23 mouse cellular contexts compared by ENCODE assay signal in genomic region chr11:68835034-68835433, GRCm38 (mm10). TPM values are rescaled to one million over a fixed set of nuclear protein-coding genes. Genes with fewer than 3 reads are reported as not detected.
DNase-seq lines count a peak whose midpoint lies in the region; ATAC-seq and TF ChIP-seq lines count a peak whose summit lies in the region.
"Had no signal": no experiment of that assay in that cellular context is flagged by ENCODE, and none has a peak within 500 bp of the region (broad histone marks: within the 10 kb centered on the region; RNA-seq: fewer than 3 reads in every experiment).

No protein-coding gene starts in this region.

- ATAC-seq in intestine, postnatal 0 days = no peak
- ATAC-seq in intestine, embryonic 15.5 days = no peak
- ATAC-seq: CD4-positive, CD25-positive, alpha-beta regulatory T cell, adult 4 months; forebrain, embryonic 13.5 days; forebrain, embryonic 15.5 days; forebrain, postnatal 0 days had no signal

- no peaks in the 10 kb centered on the region for H3K27me3 ChIP-seq in intestine, postnatal 0 days (replicated peaks; ENCODE audit: control insufficient read depth, insufficient read depth, low read length)
- no peaks in the 10 kb centered on the region for H3K27me3 ChIP-seq in intestine, embryonic 15.5 days (replicated peaks)
- H3K27me3 ChIP-seq in MEL (ENCODE audit: control insufficient read depth in 1 of 2, insufficient read depth in 2 of 2, low read length in 2 of 2) = no peaks in the 10 kb centered on the region
- H3K27me3 ChIP-seq: CH12.LX; embryonic facial prominence, embryonic 12.5 days; forebrain, embryonic 13.5 days; forebrain, embryonic 15.5 days had no signal

- peak overlapping the region; percentile 41; the same call in 1 of the 2 replicates for H3K27ac ChIP-seq in intestine, postnatal 0 days (ENCODE audit: low read depth, low read length)
- H3K27ac ChIP-seq in intestine, embryonic 15.5 days = no peak overlapping the region
- peak overlapping the region; percentile 87 for H3K27ac ChIP-seq in MEL (ENCODE audit: control insufficient read depth, low read depth, low read length)
- H3K27ac ChIP-seq: embryonic facial prominence, embryonic 10.5 days; embryonic facial prominence, embryonic 12.5 days; forebrain, embryonic 13.5 days; forebrain, embryonic 15.5 days had no signal

- H3K4me1 ChIP-seq in intestine, postnatal 0 days (replicated peaks; ENCODE audit: control insufficient read depth, insufficient read depth, low read length) = no peaks in the 10 kb centered on the region
- no peaks in the 10 kb centered on the region for H3K4me1 ChIP-seq in intestine, embryonic 15.5 days (replicated peaks)
- peaks cover 40 to 48% of the 10 kb centered on the region in 2 experiments for H3K4me1 ChIP-seq in MEL (ENCODE audit: control insufficient read depth in 1 of 2, insufficient read depth in 2 of 2, low read length in 2 of 2)
- H3K4me1 ChIP-seq: embryonic facial prominence, embryonic 10.5 days; embryonic facial prominence, embryonic 12.5 days; forebrain, embryonic 13.5 days; forebrain, embryonic 15.5 days had no signal

- H3K9ac ChIP-seq in intestine, postnatal 0 days (ENCODE audit: low read depth, low read length) = no peak overlapping the region
- H3K9ac ChIP-seq in intestine, embryonic 15.5 days = no peak overlapping the region
- H3K9ac ChIP-seq in MEL (ENCODE audit: control insufficient read depth, low read depth, low read length, poor library complexity, severe bottlenecking) = peak overlapping the region; percentile 19; the same call in 1 of the 2 replicates
- H3K9ac ChIP-seq: embryonic facial prominence, embryonic 12.5 days; forebrain, embryonic 13.5 days; forebrain, embryonic 15.5 days; forebrain, postnatal 0 days had no signal

- no peak for TF ChIP-seq CTCF in intestine, postnatal 0 days (IDR thresholded peaks at IDR 0.05; ENCODE audit: low read depth)
- TF ChIP-seq CTCF in MEL (IDR thresholded peaks at IDR 0.05 in 2 of 3, conservative IDR thresholded peaks at IDR 0.05 in 1 of 3; ENCODE audit: control insufficient read depth in 1 of 3, insufficient read depth in 1 of 3, low read depth in 2 of 3, low read length in 3 of 3, poor library complexity in 1 of 3, severe bottlenecking in 1 of 3) = no peak

- H3K9me3 ChIP-seq in intestine, postnatal 0 days (ENCODE audit: control insufficient read depth) = no peaks in the 10 kb centered on the region
- no peaks in the 10 kb centered on the region for H3K9me3 ChIP-seq in intestine, embryonic 15.5 days
- no peaks in the 10 kb centered on the region for H3K9me3 ChIP-seq in MEL (replicated peaks; ENCODE audit: insufficient read depth, low read length)
- H3K9me3 ChIP-seq: embryonic facial prominence, embryonic 10.5 days; embryonic facial prominence, embryonic 12.5 days; forebrain, embryonic 13.5 days; forebrain, embryonic 15.5 days; G1E had no signal

- H3K36me3 ChIP-seq in intestine, postnatal 0 days (ENCODE audit: control insufficient read depth, insufficient read depth) = peaks cover 65% of the 10 kb centered on the region
- peaks cover 33% of the 10 kb centered on the region for H3K36me3 ChIP-seq in intestine, embryonic 15.5 days
- peaks cover 56 to 61% of the 10 kb centered on the region in 2 experiments for H3K36me3 ChIP-seq in MEL (ENCODE audit: control insufficient read depth in 1 of 2, insufficient read depth in 2 of 2, low read length in 2 of 2)

- DNase-seq in 416B (ENCODE audit: low read depth) (peak; percentile 22), MEL (ENCODE audit: low read depth, low spot score) (no peak)
- DNase-seq in cerebellum, postnatal 10 days = no peak
- DNase-seq: adrenal gland, adult 2 months; adrenal gland, postnatal 10 days; adrenal gland, postnatal 25 days; B cell, adult 2 months; cerebellum, adult 11 months; cerebellum, adult 18-20 months; cerebellum, adult 8-10 months; cerebellum, adult 9-11 months; cerebellum, postnatal 25 days; forebrain, postnatal 0 days had no signal

- 88% methylated on average over 3 of the region's 3 CpGs for WGBS in intestine, postnatal 0 days
- 85% methylated on average over 3 of the region's 3 CpGs for WGBS in intestine, embryonic 15.5 days

- peaks cover 2% of the 10 kb centered on the region for H3K79me2 ChIP-seq in MEL (ENCODE audit: control insufficient read depth, insufficient read depth, low read length, poor library complexity)

- no peak overlapping the region for H3K4me2 ChIP-seq in intestine, postnatal 0 days (replicated peaks; ENCODE audit: low read depth)
- H3K4me2 ChIP-seq in intestine, embryonic 15.5 days (replicated peaks) = no peak overlapping the region
- H3K4me2 ChIP-seq: embryonic facial prominence, embryonic 12.5 days; forebrain, embryonic 13.5 days; forebrain, embryonic 15.5 days had no signal

- no peak overlapping the region for H3K4me3 ChIP-seq in intestine, postnatal 0 days (ENCODE audit: low read depth, low read length)
- H3K4me3 ChIP-seq in intestine, embryonic 15.5 days (replicated peaks) = no peak overlapping the region
- H3K4me3 ChIP-seq in MEL (ENCODE audit: control insufficient read depth in 1 of 2, insufficient read depth in 1 of 2, low read depth in 2 of 2, low read length in 2 of 2) = no peak overlapping the region
- H3K4me3 ChIP-seq: embryonic facial prominence, embryonic 10.5 days; embryonic facial prominence, embryonic 12.5 days; forebrain, embryonic 13.5 days; forebrain, embryonic 15.5 days had no signal

- TF ChIP-seq EP300 in MEL (IDR thresholded peaks at IDR 0.05; ENCODE audit: low read depth in 1 of 2, low read length in 2 of 2) = peak; percentile 70 to 73

- TF ChIP-seq POLR2A in MEL (IDR thresholded peaks at IDR 0.05; ENCODE audit: control insufficient read depth in 1 of 2, insufficient read depth in 1 of 2, low read depth in 1 of 2, low read length in 2 of 2, poor library complexity in 1 of 2) = no peak

- no peak for TF ChIP-seq RAD21 in MEL (IDR thresholded peaks at IDR 0.05; ENCODE audit: low read depth, low read length)

TF ChIP-seq in MEL, 35 proteins besides CTCF, POLR2A, EP300 and RAD21:
- TF ChIP-seq TCF12 (IDR thresholded peaks at IDR 0.05; ENCODE audit: low read depth, low read length) = peak; percentile 79
- TF ChIP-seq CHD1 (IDR thresholded peaks at IDR 0.05; ENCODE audit: low read depth, low read length) = no peak
- no peak for TF ChIP-seq KAT2A (conservative IDR thresholded peaks at IDR 0.05; ENCODE audit: low read depth, low read length)
- TF ChIP-seq TBP (IDR thresholded peaks at IDR 0.05; ENCODE audit: low read depth, low read length) = no peak
- TF ChIP-seq TAL1 (IDR thresholded peaks at IDR 0.05; ENCODE audit: low read length) = peak; percentile 68
- peak; percentile 48 for TF ChIP-seq SIN3A (IDR thresholded peaks at IDR 0.05; ENCODE audit: low read length)
- TF ChIP-seq ETS1 (IDR thresholded peaks at IDR 0.05; ENCODE audit: low read depth, low read length) = peak; percentile 57
- no peak for TF ChIP-seq ZC3H11A (IDR thresholded peaks at IDR 0.05; ENCODE audit: low read depth, low read length)
- TF ChIP-seq MEF2A (IDR thresholded peaks at IDR 0.05; ENCODE audit: extremely low read depth, insufficient replicate concordance, low read depth, low read length, poor library complexity, severe bottlenecking) = no peak
- peak; percentile 83 for TF ChIP-seq GATA1 (IDR thresholded peaks at IDR 0.05; ENCODE audit: low read depth, low read length)

RNA-seq across cellular contexts. Expression of gene Ndel1, which starts 36.6 kb away (rescaled TPM):
- 63.6 and 67.6 TPM in 2 replicates for polyA plus RNA-seq in intestine, postnatal 0 days (2015; fragmentation: Nextera tagmentation; extraction: Ambion mirVana)
- 69.1 and 69.5 TPM in 2 replicates for polyA plus RNA-seq in intestine, embryonic 15.5 days (2015; fragmentation: Nextera tagmentation; extraction: Ambion mirVana)
- total RNA-seq in MEL (2012; rRNA removed) = 59.6 and 70.7 TPM in 2 replicates
- polyA plus RNA-seq in MEL (2012; ENCODE audit: insufficient read depth in 1 of 2, insufficient read length in 2 of 2, low read depth in 1 of 2, low replicate concordance in 2 of 2, missing spikeins in 1 of 2) = 10 to 100 TPM; 55.0 to 61.2 TPM

RNA-seq across cellular contexts. Expression of gene Rnf222, which starts 53.3 kb away (rescaled TPM):
- polyA plus RNA-seq in intestine, postnatal 0 days (2015; fragmentation: Nextera tagmentation; extraction: Ambion mirVana) = 0.04 and 0.13 TPM in 2 replicates
- 0.06 and 0.10 TPM in 2 replicates for polyA plus RNA-seq in intestine, embryonic 15.5 days (2015; fragmentation: Nextera tagmentation; extraction: Ambion mirVana)
- total RNA-seq in MEL (2012; rRNA removed) = 0.23 TPM in 2 replicates
- under 1 TPM in 1 of 2 experiments, not detected in 1; 0.28 TPM for polyA plus RNA-seq in MEL (2012; ENCODE audit: insufficient read depth in 1 of 2, insufficient read length in 2 of 2, low read depth in 1 of 2, low replicate concordance in 2 of 2, missing spikeins in 1 of 2)
- total RNA-seq: CH12.LX had no signal
- polyA plus RNA-seq: CD4-positive, CD25-positive, alpha-beta regulatory T cell, adult 4 months; embryonic facial prominence, embryonic 10.5 days; forebrain, embryonic 11.5 days; forebrain, embryonic 15.5 days; forebrain, postnatal 0 days; G1E had no signal
